Mouse (Mus musculus): ENCODE measurements around the gene Tnf.

Tnf gene

DNA sequence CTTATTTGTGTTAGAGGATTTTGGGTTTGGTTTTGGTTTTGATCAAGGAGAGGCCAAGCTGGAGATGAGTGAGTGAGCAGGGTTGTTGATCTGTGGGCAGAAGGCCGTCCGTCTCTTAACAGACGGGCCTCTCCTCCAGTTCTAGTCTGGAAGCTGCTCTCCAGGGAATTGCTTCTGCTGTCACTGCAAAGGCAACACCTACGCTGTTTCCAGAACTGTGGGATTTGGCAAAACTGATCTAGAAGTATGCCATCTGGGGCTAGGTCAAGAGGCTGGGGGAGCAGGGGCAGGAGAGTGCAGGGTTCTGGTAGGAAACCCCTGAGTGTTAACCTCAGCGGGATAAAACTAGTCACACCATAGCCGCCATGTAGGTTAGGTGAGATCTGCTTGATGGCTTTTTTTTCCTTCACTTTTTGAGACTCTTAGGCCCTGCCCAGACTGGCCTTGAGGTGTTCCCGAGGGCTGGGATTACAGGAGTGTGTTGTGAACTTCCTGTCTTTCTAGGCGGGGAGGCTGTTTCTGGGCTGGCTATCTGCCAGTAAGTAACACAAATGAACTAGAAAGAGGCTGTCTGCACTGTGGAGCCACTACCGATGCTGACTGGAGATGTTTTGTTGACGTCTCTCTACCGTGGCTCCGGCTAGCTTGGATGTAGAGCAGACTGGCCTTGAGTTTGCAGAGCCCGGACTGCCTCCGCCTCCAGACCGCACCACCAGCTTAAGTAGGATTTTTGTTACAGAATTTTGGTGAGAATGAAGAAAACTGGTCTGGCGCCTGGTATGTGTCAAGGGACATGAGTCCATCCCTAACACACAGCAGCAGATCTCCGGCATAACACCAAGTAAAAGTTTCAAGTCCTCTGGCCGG, 31.5 kb upstream of the Tnf start, which contains the start of gene Atp6v1g2:
Atp6v1g2 (plus strand) TSS at position 547 of the 867 bp plus-strand sequence.
- DNase-seq, result no peak

DNA sequence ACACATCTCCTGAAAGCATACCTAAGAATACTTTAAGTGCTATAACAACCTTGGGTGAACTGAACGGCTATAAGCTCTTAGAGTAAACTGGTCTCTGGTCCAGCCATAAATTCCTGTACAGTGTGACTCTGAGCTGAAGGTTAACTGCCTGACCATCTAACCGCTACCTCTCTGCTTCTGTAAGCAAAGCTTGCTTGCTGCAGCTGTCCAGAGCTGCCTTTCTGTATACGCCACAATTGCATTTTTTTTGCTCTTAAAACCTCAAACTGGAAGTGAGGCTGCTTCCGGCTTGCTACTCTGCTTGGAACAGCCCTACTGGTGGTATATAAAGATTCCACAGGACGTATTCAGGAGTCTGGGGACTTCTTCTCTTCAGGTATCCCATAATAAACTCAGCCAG, 30.9 kb upstream of the Tnf start:
- DNase-seq, result no peak

DNA sequence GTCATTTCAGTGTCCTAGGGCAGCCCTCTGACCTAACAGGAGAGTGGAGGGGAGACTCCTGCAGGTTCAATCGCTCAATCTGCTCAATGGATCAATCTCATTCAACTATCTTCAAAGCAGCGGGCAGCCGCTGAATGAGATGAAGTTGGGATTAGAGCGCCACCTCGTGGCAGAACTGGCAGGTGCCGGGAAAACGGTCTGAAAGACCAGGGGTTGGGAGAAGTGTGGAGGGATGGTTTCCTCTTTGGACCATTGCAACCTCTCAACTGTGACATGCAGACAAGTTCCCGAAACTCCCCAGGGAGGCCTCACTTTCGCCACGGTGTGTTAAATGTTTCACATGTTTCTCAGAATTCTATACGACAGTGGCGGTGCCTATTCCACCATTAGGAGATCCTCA, 30.2 kb upstream of the Tnf start:
- DNase-seq, result peak; percentile 89

DNA sequence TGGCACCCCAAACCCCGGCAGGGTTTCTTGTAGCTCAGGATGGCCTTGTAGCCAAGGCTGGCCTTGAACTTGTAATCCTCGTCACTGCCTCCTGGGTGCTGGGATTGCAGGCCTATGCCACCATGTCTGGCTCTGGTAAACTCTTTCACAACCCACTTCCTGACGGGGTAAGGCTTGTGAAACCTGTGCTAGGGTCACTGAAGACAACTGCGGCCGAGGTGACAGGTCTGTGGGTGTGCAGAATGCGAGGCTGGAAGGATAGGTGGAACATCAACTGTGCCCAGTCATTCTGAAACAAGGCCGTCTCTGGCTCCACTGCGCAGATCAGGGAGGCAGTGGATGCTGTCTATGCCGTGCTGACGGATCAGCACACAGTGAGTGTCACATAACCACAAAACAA, 29.2 kb upstream of the Tnf start:
- DNase-seq, result no peak

DNA sequence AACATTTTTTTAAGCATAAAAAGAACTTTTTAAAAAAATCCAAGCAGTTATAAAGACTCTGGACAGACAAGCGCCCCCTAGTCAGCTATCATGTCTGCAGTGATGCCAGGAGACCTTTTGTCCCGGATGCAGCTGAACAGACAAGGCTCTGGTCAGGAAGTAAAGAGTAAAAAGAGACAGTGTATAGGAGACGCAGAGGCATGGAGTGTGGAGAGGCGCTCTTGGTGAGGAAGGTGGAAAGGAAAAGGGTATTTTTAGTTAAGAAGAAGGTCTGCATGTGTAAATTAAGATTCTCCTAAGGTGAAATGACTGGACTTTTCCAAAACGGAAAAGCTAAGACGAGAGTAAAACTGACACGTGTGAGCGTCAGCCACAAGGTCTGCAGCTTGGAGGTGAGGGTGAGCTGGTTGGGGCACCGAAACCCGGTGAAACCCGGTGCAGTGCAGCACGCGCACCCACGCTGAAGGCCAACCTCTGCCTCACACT, 24.8 kb upstream of the Tnf start:
- DNase-seq, result no peak

DNA sequence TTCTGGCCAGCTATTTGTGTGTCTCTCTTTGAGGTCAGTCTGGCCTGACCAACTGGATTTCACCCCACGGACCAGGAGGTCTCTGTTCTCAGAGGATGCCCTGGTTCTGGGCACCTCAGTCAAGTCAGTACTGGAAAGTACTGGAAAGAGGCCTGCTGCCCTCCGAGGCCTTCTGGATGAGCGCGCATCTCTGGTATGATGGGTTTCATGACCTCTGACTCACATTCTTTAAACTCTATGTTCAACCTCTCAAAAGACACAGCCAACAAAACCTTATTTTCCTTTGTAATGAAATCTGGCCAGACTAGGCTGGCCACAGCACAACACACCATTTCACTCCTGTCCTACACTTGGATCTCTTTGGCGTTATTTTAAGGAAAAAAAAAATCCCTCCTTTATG, 23.6 kb upstream of the Tnf start:
- DNase-seq, result no peak

DNA sequence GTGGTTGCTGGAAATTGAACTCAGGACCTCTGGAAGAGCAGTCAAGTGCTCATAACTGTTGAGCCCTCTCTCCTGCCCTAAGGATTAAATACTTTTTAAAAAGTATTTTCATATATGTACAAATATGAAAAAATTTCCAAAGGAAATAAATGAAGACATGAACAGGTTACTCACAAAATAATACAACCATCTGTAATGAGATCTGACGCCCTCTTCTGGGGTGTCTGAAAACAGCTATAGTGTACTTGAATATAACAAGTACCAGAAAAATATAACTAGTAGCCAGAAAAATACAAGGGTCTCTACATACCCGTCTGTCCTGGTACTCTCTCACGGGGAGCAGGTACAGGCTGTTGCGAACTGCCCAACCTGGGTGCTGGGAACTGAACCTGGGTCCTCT, 22.8 kb upstream of the Tnf start:
- no peak for DNase-seq

DNA sequence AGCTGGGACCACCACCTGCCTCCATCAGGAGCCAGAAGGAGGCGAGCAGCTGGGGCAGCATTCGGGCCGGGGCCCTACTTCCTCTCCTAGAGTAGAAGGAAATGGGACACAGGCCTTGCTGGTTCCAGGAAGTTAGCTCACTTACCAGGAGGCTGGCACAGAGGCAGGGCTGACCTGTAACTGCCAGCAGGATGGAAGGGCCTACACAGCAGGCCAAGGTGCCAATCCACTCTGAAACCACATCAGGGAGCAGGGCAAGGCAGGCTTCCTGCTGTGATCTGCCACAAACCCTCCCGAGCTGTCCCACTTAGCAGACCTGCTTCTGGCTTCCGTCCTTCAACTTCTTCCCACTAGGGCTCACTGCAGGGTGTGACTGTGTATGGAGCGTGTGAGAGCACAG, 20.5 kb upstream of the Tnf start:
- DNase-seq, result no peak

DNA sequence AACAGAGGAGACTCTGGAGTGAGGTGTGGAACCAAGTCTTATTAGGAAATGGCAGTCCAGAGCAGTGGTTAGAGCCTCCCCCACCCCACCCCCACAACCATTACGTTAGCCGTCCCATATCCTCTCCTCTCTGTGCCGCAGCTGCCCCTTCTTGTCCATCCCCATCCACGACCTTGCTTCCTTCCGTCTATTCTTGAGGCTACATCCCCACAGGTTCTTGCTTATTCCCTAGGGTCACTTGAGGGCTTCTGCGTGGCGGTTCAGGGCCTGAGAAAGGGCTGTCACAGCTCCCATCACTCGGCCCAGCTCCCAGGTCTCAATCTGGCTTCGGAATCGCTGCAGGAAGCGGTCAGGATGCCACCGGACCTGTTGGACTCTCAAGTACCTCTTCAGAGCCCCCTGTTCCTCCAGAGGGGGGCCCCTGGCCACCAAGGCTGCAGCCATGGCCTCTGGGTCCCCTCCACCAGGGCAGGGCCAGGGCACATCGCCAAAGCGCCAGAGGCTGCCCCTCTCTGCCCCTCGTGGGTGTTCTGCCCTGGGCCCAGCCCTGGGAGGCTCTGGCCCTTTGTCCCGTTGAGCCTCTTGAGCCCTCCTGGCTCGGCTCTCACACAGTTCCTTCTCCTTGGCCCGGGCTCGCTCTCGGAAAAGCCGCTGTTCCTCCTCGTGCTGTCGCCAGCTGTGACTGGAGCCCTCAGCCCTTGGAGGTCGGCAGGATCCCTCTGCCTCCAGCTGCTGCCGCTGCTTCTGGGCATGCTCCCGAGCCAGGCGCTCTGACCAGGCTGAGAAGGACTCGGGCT, 18.5 kb upstream of the Tnf start, which contains the start of gene Gm16181:
Gm16181 (plus strand) TSS at position 679 of the 797 bp plus-strand sequence.
- DNase-seq, result peak; percentile 26

DNA sequence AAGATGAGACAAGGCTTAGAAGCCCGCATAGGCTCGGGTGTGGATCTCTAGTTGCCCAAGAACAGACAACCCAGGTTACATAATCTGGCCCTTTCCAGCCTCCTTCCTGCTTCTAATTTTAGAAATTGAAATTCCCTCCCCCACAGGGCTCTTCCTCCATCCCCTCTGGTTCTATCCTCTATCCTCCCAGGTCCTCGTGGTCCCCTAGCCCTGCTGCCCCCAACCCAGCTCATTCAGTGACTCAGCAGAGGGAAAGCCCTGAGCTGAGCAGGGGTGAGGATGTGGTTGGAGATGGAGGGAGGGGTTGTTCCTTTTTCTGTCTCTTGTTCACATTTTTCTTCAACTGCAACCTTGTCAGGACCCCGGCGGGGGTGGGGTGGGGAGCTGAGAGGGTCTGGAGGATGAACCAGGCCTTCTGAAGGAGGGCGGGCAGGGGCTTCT, 17.8 kb upstream of the Tnf start:
- DNase-seq, result no peak

DNA sequence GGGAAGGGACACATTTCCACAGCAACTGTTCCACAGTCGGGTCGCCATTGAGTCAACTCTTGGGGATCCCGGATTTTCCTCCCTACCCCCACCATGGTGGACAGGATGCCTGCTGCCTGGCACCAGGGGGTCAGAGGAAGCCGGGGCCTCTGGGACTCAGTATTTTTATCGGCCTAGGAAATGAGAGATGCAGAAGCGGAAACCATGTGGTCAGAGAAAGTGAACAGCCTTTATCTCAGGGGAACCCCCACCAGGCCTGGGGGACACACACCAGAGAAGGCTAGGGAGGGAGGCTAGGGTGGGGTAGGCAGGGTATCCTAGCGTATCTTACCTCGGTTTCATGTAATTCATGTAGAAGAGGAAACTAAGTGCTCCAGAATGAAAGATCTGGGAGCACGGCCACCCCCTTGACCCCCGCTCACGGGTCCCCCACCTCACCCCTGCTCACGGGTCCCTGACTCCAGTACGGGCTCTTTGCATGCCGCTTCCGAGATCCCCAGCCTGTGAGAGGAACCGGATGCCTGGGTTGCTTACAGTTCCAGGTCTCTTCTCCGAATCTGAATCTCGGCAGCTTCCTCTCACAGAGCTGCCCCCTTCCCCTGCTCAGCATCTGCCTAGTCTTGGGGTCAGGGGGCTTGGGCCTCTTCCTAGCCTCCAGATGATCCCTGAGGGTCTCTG, 16.8 kb upstream of the Tnf start:
- peak; percentile 18 for DNase-seq

DNA sequence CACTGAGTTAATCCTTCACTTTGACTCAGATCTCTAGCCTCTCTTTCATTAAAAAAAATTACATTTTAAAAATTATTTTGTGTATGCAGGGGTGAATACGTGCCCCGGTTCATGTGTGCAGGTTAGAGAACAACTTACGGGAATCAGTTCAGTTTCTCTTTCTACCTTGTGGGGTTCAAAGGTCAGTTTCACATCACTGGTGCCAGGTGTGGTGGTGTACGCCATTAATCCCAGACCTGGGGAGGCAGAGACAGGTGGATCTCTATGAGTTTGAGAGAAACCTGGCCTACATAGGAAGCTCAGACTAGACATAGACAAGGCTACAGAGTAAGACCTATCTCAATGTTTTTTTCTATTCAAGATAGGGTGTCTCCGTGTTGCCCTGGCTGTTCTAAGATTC, 11.3 kb upstream of the Tnf start:
- no peak for DNase-seq

DNA sequence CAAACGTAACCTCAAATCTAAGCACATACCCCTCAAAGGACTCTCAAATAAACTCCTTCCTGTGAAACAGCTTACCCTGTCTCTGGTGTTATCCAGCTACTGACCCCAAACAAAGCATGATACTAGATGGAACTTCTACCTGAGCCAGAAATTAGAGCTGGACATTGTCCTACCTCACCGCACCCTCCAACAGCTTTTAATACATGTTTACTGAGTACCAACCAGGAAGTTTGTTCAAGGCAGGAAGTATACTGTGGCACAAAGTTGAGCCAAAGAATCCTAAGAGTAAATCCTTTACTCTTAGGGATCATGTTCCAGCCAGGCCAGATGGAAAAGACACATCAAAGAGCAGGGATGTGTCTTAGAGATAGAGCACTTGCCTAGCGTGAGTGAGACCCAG, 8.8 kb upstream of the Tnf start:
- DNase-seq, result no peak

DNA sequence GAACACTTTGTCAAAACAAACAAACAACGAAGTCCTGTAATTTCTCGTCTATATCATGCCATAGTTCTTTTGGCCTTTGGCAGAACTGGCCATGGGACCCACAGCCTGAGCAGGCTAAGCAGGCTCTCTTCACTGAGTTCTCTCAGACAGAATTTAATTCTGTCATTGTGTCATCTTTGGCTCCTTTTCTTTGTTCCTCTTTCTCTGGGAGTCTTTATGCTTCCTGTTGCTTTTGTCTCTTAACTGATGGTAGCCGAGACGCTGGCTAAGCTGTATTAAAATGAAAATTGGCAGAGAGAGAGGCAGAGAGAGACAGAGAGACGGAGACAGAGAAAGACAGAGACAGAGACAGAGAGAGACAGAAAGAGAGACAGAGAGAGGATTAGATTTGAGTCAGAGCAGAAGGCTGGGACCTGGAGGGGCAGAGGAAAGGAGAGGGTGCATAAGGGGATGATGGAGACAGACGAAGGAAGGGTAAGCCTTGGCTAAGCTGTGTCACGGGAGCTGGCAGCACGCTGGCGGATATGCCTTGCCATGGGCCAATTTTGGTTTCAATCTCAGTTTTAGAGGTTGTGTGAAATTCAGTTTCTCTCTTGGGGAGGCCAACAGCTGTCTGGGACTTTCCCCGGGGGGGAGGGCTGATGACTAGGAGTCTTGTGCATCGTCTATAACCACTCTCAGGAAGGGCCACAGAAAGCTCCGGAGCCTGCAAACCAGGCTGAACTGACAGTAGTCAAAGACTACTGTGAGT, 8.2 kb upstream of the Tnf start:
- no peak for DNase-seq

DNA sequence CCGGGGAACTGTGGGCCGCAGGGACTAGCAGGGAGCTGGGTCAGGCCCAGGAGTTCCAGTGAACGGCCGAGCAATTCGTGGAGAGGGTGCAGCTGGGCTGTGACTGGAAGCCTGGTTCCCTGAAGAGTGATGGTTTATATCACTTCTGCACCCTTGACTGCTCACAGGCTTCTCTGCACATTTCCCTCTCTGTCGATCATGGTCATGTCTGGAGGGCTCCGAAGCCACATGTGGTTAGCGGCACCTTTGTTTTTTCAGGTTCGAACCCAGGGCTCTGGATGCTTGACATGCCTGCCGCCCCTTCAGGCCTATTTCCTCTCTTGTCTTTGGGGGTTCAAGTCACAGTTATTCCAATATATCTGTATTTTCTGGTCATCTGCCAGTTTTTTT, 3.6 kb upstream of the Tnf start:
- DNase-seq, result no peak

DNA sequence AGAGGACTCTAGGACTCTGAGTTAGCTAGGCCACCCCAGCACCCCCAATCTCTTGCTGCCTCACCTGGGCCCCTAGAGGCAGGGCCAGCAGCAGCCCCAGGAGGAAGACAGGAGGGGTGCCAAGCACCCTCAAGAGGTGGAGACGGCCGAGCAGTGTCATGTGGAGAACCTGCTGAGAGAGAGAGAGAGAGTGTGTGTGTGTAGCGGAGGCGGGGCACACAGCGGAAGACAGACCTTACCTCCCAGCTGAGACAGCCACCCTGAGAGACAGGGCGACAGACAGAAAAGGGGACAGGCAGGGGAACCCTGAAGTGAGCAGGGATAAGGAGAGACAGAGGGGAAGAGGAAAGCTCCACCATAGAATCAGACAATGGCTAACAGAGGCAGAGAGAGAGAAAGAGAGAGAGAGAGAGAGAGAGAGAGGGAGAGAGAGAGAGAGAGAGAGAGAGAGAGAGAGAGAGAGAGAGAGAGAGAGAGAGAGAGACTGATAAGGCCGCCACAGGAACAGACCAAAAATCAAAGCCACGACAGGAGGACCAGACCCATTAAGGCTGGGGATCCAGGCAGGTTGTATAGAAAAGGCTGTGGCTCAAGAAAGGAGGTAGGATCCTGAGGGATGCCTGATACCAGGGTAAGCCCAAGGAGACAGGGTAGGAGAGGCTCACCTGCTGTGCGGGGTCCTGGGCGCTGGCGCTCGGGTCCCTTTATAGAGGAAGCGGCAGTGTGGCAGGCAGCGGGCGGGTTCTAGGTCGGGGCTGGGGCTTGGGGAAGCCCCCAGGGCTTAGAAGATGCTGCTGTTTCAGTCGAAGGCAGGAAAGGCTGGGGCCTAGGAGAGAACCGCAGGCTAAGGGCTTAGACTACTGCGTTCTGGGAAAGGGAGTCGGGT, 2.9 kb upstream of the Tnf start, which contains the start of gene Lta:
Lta (minus strand) TSS at position 858 of the 886 bp plus-strand sequence.
- no peak for DNase-seq

DNA sequence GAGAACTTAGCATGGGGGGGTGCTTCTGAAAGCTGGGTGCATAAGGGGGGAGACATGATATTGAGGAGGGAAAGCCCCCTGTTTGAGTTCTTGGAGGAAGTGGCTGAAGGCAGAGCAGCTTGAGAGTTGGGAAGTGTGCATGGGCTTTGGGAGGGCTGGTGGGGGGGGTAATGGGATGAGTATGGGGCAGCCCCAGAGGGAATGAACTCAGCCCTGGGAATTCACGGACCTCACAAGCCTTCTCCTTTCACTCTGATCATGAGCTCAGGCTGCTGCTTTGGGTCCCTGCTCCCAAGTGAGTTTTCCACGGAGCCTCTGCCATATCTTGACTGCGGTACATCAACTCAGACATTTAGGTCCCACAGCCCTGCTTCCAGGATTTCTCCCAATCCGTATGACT, 635 bp upstream of the Tnf start:
- no peak for DNase-seq

DNA sequence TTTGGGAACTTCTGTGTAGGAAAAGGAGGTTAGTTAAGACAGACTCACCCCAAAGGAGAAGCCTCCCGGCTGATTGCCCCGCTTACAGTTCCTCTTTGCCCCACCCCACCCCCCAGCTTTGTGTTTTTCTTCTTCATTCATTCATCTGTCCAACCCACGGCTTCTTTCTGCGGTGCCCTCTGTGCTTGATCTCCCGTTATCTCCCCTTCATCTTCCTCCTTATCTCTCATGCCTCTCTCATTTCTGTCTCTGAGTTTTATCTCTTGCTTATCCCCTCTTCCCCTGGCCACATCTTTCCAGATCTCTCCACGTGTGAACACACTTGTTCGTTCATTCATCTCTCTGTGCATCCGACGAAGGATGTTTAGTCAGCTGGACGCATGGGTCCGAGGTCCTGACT, 679 bp downstream of the Tnf start:
- no peak for DNase-seq

DNA sequence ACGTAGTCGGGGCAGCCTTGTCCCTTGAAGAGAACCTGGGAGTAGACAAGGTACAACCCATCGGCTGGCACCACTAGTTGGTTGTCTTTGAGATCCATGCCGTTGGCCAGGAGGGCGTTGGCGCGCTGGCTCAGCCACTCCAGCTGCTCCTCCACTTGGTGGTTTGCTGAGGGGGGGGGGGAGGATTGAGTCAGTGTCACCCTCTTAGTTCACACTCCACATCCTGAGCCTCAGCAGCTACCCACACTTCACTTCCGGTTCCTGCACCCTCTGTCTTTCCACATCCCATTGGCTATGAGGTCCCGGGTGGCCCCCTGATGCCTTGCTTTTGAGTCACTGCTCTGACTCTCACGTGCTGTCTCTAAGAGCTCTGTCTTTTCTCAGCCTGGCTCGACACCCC, 1.4 kb downstream of the Tnf start:
- DNase-seq, result no peak

DNA sequence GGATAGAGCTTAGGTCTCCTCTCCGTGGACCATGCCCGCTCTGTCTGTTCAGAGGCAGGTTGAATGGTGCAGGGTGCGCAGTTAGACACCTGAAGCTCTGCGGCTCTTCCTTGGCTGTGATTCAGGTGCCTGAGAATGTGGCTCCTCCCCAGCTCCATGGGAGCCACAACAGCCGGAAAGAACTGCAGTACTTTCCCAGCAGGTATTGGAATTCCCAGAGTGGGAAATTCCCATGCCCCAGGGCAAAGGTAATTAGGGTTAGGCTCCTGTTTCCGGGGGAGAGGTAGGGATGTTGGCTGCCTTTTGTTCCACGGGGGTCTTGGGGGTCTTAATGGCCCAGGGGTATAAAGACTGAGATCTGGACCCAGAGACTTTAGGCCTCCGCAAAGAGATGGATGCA, 2.9 kb downstream of the Tnf start:
- no peak for DNase-seq

DNA sequence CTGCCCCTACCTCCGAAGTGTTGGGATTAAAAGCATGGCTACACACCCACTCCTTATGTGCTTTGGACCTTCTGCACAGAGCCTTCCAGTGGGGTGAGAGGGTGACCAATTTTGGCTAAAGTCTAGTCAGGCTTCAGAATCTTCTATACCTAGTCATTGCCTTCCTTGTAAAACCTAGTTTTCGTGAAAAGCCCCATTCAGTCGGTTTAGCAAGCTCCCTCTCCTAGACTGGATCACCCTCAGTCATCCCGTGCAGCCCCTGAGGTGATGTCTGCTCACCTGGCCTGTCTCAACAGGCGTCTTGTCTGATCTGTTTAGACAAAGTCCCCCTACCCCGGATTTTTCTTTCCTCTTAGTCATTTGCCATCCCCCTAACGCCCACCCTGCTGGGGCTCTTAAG, 3.8 kb downstream of the Tnf start:
- no peak for DNase-seq

All from kidney, adult 18-20 months (tissue).